Mouse (Mus musculus) testis, adult 2 months (tissue): ENCODE measurements around the gene Mdfi. TPM values are rescaled to one million over a fixed set of nuclear protein-coding genes. Genes with fewer than 3 reads are reported as not detected.
"Not testable (repeated sequence)": the region's sequence is repeated elsewhere in the genome, so short reads cannot be mapped to it uniquely, and the experiment has no call there.

Source experiments
- H3K27ac ChIP-seq: fragments of 200-500 bp; 2 replicates; pipeline ENCODE4 v1.5.1; 2012; ENCODE audit warnings: low read depth, low read length; ENCODE audit not compliant: control insufficient read depth, insufficient read depth
- H3K27me3 ChIP-seq: fragments of 200-500 bp; 2 replicates; pipeline ENCODE4 v1.6.1; 2012; ENCODE audit warnings: mild to moderate bottlenecking, low read length, moderate library complexity; ENCODE audit not compliant: control insufficient read depth, insufficient read depth
- H3K36me3 ChIP-seq: fragments of 200-500 bp; 2 replicates; pipeline ENCODE4 v1.6.1; 2012; ENCODE audit warnings: mild to moderate bottlenecking, low read length; ENCODE audit not compliant: control insufficient read depth, insufficient read depth
- H3K4me1 ChIP-seq: fragments of 200-500 bp; 2 replicates; pipeline ENCODE4 v1.6.1; 2012; ENCODE audit warnings: low read length; ENCODE audit not compliant: control insufficient read depth, insufficient read depth
- H3K4me3 ChIP-seq: fragments of 200-500 bp; 2 replicates; pipeline ENCODE4 v1.5.1; 2012; ENCODE audit warnings: low read depth, mild to moderate bottlenecking, low read length, moderate library complexity, mixed read lengths; ENCODE audit not compliant: control insufficient read depth
- CTCF ChIP-seq: fragments of 200-500 bp; IDR thresholded peaks from 2 replicates; pipeline ENCODE4 v1.5.1; 2012; ENCODE audit warnings: low read depth, mild to moderate bottlenecking, inconsistent platforms, low read length, moderate library complexity; ENCODE audit not compliant: control insufficient read depth, insufficient read depth, insufficient replicate concordance
- POLR2A ChIP-seq: fragments of 200-500 bp; IDR thresholded peaks from 2 replicates; pipeline ENCODE4 v1.6.1; 2012; ENCODE audit warnings: low read depth, mild to moderate bottlenecking, inconsistent platforms, low read length, moderate library complexity; ENCODE audit not compliant: control insufficient read depth
- polyA plus RNA-seq: library from polyadenylated mRNA; depleted of rRNA; stranded (reverse); fragments of >200 nt; gene quantifications from 2 replicates; pipeline ENCODE4 v1.2.3, GENCODE M21; 2012

Gene Mdfi
- polyA plus RNA-seq, 1 experiment = 2.1 TPM

DNA sequence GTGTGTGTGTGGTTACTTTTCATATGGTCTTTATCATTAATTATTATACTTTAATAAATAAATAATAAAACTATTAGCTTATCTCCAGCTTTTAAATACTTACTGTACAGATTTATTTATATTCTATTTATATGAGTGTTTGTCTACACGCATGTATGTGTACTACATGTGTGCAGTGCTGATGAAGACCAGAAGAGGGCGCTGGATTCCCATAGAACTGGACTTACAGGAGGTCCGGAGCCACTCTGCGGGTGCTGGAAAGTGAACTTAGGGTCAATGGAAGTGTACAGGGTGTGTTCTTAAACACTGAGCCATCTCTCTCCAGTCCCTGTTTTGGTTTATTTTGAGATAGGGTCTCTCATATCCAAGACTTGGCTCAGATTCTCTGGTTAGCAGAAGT, 21.1 kb upstream of the Mdfi start:
- no peaks in the 10 kb centered on the region for H3K27me3 ChIP-seq
- H3K36me3 ChIP-seq = no peaks in the 10 kb centered on the region
- no peak overlapping the region for H3K27ac ChIP-seq
- peaks cover 7% of the 10 kb centered on the region; the same call in 1 of the 2 replicates for H3K4me1 ChIP-seq
- H3K4me3 ChIP-seq = no peak overlapping the region
- TF ChIP-seq POLR2A (no peak), CTCF (no peak; the same call in 1 of the 2 replicates)

DNA sequence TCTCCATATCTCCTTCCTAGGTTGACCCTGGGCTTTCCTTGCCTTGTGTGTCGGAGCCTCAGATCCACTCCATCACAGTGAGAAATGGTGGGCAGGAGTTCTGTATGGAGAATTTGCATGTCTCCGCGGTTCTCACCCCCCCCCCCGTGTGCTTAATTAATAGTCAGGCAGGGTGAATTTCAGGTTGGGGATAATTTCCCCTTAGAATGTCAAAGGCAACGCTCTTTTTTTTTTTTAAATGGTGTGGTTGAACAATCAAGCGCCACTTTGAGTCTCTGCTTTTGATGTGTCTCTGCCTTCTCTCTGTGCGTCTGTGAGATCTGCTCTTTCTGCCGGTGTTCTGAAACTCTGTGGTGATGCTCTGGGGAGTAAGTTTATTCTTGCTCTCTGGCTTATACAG, 20.4 kb upstream of the Mdfi start:
- no peak overlapping the region for H3K4me3 ChIP-seq
- no peak for TF ChIP-seq POLR2A
- no peak for TF ChIP-seq CTCF
- H3K4me1 ChIP-seq = peaks cover 7% of the 10 kb centered on the region; the same call in 1 of the 2 replicates
- H3K27me3 ChIP-seq = no peaks in the 10 kb centered on the region
- H3K36me3 ChIP-seq = no peaks in the 10 kb centered on the region
- H3K27ac ChIP-seq = no peak overlapping the region

DNA sequence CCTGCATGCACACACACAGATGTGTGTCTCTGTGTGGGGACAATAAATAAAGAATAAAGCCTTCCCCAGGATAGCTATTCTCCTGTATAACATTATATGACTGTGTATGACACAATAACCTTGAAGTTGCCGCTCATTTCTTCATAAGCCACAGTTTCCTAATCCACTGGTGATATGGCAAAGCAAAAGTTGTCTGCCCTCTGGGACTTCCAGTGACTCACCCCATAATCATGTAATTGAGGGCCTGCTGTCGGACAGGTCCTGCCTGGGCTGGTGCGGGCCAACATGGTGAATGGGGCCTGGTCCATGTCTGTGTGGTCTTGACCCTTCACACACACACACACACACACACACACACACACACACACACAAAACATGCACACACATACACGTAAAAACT, 19.3 kb upstream of the Mdfi start:
- Histone ChIP-seq H3K36me3 (no peaks in the 10 kb centered on the region), H3K4me3 (no peak overlapping the region)
- no peak for TF ChIP-seq CTCF
- no peak for TF ChIP-seq POLR2A

DNA sequence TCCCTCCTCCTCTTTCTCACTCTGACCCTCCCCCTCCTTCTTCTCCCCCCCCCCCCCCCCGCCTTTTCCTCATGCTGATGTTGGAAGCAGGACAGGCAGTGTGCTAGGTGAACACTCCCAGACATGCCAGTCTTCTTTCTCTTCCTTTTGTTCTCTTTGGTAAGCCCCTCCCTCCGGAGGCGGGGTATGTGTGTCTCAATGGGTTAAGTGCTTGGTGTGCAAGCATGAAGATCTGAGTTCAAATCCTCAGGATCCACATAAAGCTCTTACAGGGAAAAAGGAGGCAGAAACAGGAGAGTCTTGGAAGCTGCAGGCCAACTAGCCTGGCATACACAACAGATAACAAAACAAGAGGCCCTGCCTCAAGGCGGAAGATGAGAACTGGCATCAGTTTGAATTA, 18.8 kb upstream of the Mdfi start:
- peaks cover 7% of the 10 kb centered on the region; the same call in 1 of the 2 replicates for H3K4me1 ChIP-seq
- H3K36me3 ChIP-seq = no peaks in the 10 kb centered on the region
- no peak overlapping the region for H3K27ac ChIP-seq
- H3K27me3 ChIP-seq = no peaks in the 10 kb centered on the region
- no peak overlapping the region for H3K4me3 ChIP-seq
- TF ChIP-seq POLR2A (no peak), CTCF (no peak)

More for the DNA sequence above, 19.3 kb upstream of the Mdfi start:
- Histone ChIP-seq H3K4me1 (peaks cover 7% of the 10 kb centered on the region; the same call in 1 of the 2 replicates), H3K27me3 (no peaks in the 10 kb centered on the region), H3K27ac (no peak overlapping the region)

DNA sequence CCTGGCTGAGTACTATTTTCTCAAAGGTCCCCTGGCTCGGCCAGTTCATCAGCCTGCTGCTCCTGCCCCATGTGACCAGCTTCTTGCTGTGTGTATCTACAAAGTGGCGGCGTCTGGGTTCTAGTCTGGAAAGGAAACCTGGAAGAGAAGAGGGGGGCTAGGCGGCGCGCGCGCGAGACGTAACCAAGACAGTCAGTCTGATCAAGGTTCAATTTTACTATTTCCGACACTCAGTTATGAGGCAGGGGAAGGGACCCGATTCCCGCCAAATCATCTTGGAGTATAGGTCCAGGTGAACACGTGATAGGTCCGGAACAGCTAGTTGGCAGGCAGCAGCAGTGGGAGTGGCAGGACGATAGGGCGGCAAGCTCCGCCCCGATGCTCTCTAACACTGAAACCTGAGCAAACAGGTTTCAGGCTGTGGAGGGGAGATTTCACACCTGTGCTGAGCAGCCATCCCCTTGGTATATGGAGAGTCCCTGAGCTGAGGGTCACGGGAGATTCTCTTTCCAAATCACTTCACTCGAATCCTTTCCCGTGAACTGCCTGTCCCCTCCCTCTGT, 17.4 kb upstream of the Mdfi start:
- H3K36me3 ChIP-seq, H3K4me3 ChIP-seq, H3K27me3 ChIP-seq, H3K27ac ChIP-seq, H3K4me1 ChIP-seq: not testable (repeated sequence)

DNA sequence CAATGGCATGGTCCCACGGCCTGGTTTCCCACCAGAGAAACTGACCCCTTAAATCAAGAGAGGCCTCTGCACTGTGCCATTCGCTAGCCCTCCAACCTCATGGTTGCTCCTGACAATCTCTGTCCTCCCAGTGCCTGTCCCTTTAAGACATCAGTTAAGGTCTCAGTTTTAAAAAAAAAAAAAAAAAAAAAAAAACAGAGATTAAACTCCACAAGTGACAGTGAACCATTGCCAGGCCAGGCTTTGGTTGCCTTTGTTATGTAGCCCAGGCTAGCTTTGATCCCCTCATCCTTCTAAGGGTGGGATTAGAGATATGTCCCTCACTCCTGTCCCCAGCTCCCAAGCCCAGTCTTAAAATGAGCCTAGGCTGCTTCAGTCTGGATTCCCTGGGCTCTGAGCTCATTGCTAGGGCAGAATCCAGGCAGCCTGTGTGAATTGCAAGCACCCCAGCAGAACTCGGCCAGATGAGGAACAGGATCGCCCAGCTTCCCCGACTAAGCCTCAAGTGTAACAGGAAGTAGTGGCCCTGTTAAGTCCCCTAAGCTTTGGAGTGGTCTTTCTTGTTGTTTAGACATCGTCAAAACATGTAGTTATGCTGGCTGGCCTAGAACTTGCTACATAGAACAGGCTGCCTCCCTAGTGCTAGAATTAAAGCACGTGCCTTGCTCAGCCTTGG, 16.3 kb upstream of the Mdfi start:
- TF ChIP-seq POLR2A (no peak), CTCF (no peak)
- Histone ChIP-seq H3K27me3 (no peaks in the 10 kb centered on the region), H3K27ac (no peak overlapping the region)

DNA sequence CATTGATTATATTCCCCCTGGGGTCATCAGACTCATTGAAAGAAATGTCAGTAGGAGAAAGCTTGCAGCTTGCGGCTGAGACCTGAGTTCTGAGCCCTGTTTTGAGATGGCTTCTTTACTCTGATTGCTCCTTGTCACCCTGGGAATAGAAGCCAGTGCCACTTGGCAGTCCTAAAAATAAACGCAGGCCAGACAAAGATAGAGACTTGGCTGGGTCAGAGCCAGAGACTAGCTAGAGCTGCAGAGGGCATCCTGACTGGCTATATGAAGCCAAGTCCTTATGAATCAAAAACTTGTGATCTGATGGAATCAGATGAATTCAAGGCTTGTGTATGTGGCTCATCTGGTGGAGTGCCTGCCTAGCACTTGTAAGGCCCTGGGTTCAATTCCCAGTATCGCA, 15.5 kb upstream of the Mdfi start:
- H3K27me3 ChIP-seq = no peaks in the 10 kb centered on the region
- H3K4me3 ChIP-seq = no peak overlapping the region
- H3K27ac ChIP-seq = no peak overlapping the region
- TF ChIP-seq POLR2A (no peak), CTCF (no peak)
- no peaks in the 10 kb centered on the region for H3K36me3 ChIP-seq
- H3K4me1 ChIP-seq = peaks cover 7% of the 10 kb centered on the region; the same call in 1 of the 2 replicates

More for the DNA sequence above, 16.3 kb upstream of the Mdfi start:
- Histone ChIP-seq H3K36me3 (no peaks in the 10 kb centered on the region), H3K4me3 (no peak overlapping the region), H3K4me1 (peaks cover 7% of the 10 kb centered on the region; the same call in 1 of the 2 replicates)

DNA sequence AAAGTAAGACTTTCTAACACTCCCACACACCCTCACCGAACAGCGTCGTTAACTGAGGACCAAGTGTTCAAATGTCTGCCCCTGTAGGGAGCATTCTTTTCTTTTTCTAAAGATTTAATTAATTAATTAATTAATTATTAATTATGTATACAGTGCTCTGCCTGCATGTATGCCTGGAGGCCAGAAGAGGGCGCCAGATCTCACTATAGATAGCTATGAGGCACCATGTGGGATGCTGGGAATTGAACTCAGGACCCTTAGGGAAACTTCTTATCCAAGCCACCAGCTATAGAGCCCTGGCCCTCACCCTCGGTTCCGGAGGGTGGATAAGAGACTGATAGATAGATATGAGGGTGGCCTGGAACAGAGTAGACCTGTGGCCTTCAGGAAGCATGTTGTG, 13.5 kb upstream of the Mdfi start:
- peak; percentile 32; the same call in 1 of the 2 replicates for TF ChIP-seq CTCF
- no peak for TF ChIP-seq POLR2A

More for the DNA sequence above, 13.5 kb upstream of the Mdfi start:
- no peaks in the 10 kb centered on the region for H3K36me3 ChIP-seq
- H3K27ac ChIP-seq = no peak overlapping the region
- no peak overlapping the region for H3K4me3 ChIP-seq
- peaks cover 7% of the 10 kb centered on the region; the same call in 1 of the 2 replicates for H3K4me1 ChIP-seq
- H3K27me3 ChIP-seq = no peaks in the 10 kb centered on the region
